Mouse (Mus musculus) kidney, adult 11 months (tissue): ENCODE measurements around the gene Klhl3.

Experiments used
- DNase-seq: peaks from one replicate; pipeline ENCODE4 v3.0.0; 2022

The Klhl3 gene

GRCm38 (mm10) chr13:58066496-58067389 lies 46.6 kb downstream of the Klhl3 start:
- peak; percentile 81 for DNase-seq

- no peak for DNase-seq
Measured at GRCm38 (mm10) chr13:58066081-58066495, 47.3 kb downstream of the Klhl3 start.

- peak; percentile 85 for DNase-seq
Measured at GRCm38 (mm10) chr13:58065316-58065715, 48.1 kb downstream of the Klhl3 start.

- peak; percentile 79 for DNase-seq
Measured at GRCm38 (mm10) chr13:58057953-58058870, 55.2 kb downstream of the Klhl3 start.

GRCm38 (mm10) chr13:58056618-58057017 lies 56.8 kb downstream of the Klhl3 start:
- DNase-seq = no peak

- no peak for DNase-seq
Measured at GRCm38 (mm10) chr13:58053628-58054027, 59.8 kb downstream of the Klhl3 start.

- DNase-seq = no peak
Measured at GRCm38 (mm10) chr13:58051654-58052053, 61.7 kb downstream of the Klhl3 start.

- no peak for DNase-seq
Measured at GRCm38 (mm10) chr13:58051251-58051650, 62.1 kb downstream of the Klhl3 start.

GRCm38 (mm10) chr13:58049121-58049520 lies 64.3 kb downstream of the Klhl3 start:
- no peak for DNase-seq

- DNase-seq = no peak
Measured at GRCm38 (mm10) chr13:58048076-58048475, 65.3 kb downstream of the Klhl3 start.

- no peak for DNase-seq
Measured at GRCm38 (mm10) chr13:58046178-58046577, 67.2 kb downstream of the Klhl3 start.

- no peak for DNase-seq
Measured at GRCm38 (mm10) chr13:58045278-58045677, 68.1 kb downstream of the Klhl3 start.

- DNase-seq = no peak
Measured at GRCm38 (mm10) chr13:58043278-58043677, 70.1 kb downstream of the Klhl3 start.

GRCm38 (mm10) chr13:58040112-58040511 lies 73.3 kb downstream of the Klhl3 start:
- DNase-seq = no peak

GRCm38 (mm10) chr13:58037506-58037905 lies 75.9 kb downstream of the Klhl3 start:
- no peak for DNase-seq

- DNase-seq = peak; percentile 46
Measured at GRCm38 (mm10) chr13:58035470-58036156, 77.8 kb downstream of the Klhl3 start.

GRCm38 (mm10) chr13:58034985-58035384 lies 78.4 kb downstream of the Klhl3 start:
- no peak for DNase-seq

- DNase-seq = no peak
Measured at GRCm38 (mm10) chr13:58034507-58034906, 78.9 kb downstream of the Klhl3 start.

- peak; percentile 46 for DNase-seq
Measured at GRCm38 (mm10) chr13:58031755-58032154, 81.6 kb downstream of the Klhl3 start.

- DNase-seq = no peak
Measured at GRCm38 (mm10) chr13:58027115-58027514, 86.3 kb downstream of the Klhl3 start.

- DNase-seq = no peak
Measured at GRCm38 (mm10) chr13:58025701-58026414, 87.5 kb downstream of the Klhl3 start.
